Mouse (Mus musculus) MEL (cell line): ENCODE results near the gene Cyp4f40.

Experiments
- CHD1 ChIP-seq: IDR thresholded peaks from 2 replicates; pipeline ENCODE4 v1.6.1; 2012; ENCODE audit warnings: low read depth, mild to moderate bottlenecking, inconsistent platforms, low read length, improper control_type of control experiment
- CTCF ChIP-seq, 3 experiments: IDR thresholded peaks in 2 of 3; conservative IDR thresholded peaks in 1 of 3; 2 replicates each; pipeline ENCODE4 v1.5.1; 2011 to 2012; ENCODE audit warnings: low read length in 3 of 3, low read depth in 2 of 3, mild to moderate bottlenecking in 2 of 3, improper control_type of control experiment in 1 of 3, inconsistent platforms in 1 of 3, mixed read lengths in 1 of 3, moderate library complexity in 1 of 3; ENCODE audit not compliant: control insufficient read depth in 1 of 3, insufficient read depth in 1 of 3, poor library complexity in 1 of 3, severe bottlenecking in 1 of 3
- MAX ChIP-seq: IDR thresholded peaks from 2 replicates; pipeline ENCODE4 v1.6.1; 2011; ENCODE audit warnings: low read length, improper control_type of control experiment
- NELFE ChIP-seq: IDR thresholded peaks from 2 replicates; pipeline ENCODE4 v1.6.1; 2011; ENCODE audit warnings: low read depth, low read length, improper control_type of control experiment
- POLR2A ChIP-seq, 2 experiments: IDR thresholded peaks; 2 replicates each; pipeline ENCODE4 v1.6.1; 2011 to 2012; ENCODE audit warnings: low read length in 2 of 2, mild to moderate bottlenecking in 2 of 2, control low read depth in 1 of 2, improper control_type of control experiment in 1 of 2, low read depth in 1 of 2, moderate library complexity in 1 of 2; ENCODE audit not compliant: control insufficient read depth in 1 of 2, insufficient read depth in 1 of 2, poor library complexity in 1 of 2
- USF2 ChIP-seq, 2 experiments: IDR thresholded peaks; 2 replicates each; pipeline ENCODE4 v1.6.1; 2011 to 2012; ENCODE audit warnings: improper control_type of control experiment in 2 of 2, low read length in 2 of 2, borderline replicate concordance in 1 of 2, inconsistent platforms in 1 of 2, low read depth in 1 of 2, mild to moderate bottlenecking in 1 of 2; ENCODE audit not compliant: insufficient read depth in 1 of 2
- ZNF384 ChIP-seq: IDR thresholded peaks from 2 replicates; pipeline ENCODE4 v1.6.1; 2012; ENCODE audit warnings: low read depth, mild to moderate bottlenecking, inconsistent platforms, low read length, improper control_type of control experiment

- TF ChIP-seq CTCF (IDR thresholded peaks at IDR 0.05 in 2 of 3, conservative IDR thresholded peaks at IDR 0.05 in 1 of 3; ENCODE audit: control insufficient read depth in 1 of 3, insufficient read depth in 1 of 3, low read depth in 2 of 3, low read length in 3 of 3, poor library complexity in 1 of 3, severe bottlenecking in 1 of 3) (no peak), NELFE (no peak), MAX (no peak), CHD1 (no peak), POLR2A (IDR thresholded peaks at IDR 0.05; ENCODE audit: control insufficient read depth in 1 of 2, insufficient read depth in 1 of 2, low read depth in 1 of 2, low read length in 2 of 2, poor library complexity in 1 of 2) (no peak), USF2 (IDR thresholded peaks at IDR 0.05; ENCODE audit: borderline replicate concordance in 1 of 2, insufficient read depth in 1 of 2, low read depth in 1 of 2, low read length in 2 of 2) (no peak), ZNF384 (no peak)
Measured at GRCm38 (mm10) chr17:32636341-32636740, 22.4 kb upstream of the Cyp4f40 start.
